Mouse (Mus musculus): ENCODE results near the gene Comt. TPM values are rescaled to one million over a fixed set of nuclear protein-coding genes. Genes with fewer than 3 reads are reported as not detected.

Gene Comt
- total and polyA plus RNA-seq, 2 experiments from 2014 or later = 88.9 to 102 TPM

DNA sequence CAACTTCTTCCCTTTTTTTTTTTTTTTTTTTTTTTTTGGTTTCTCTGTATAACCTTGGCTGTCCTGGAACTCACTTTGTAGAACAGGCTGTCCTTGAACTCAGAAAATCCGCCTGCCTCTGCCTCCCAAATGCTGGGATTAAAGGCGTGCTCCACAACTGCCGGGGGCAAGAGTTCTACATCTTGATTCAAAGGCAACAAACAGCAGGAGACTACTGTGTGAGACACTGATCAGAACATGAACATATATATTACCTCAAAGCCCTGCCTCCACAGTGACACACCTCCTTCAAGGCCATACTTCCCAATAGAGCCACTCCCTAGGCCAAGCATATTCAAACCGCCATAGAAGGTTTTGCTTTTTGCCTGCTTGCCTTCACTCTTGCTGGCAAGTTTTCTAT lies 53.0 kb downstream of the Comt start:
- ATAC-seq = no peak
- H3K9ac ChIP-seq (replicated peaks; ENCODE audit: low read length) = no peak overlapping the region
- TF ChIP-seq CTCF (IDR thresholded peaks at IDR 0.05; ENCODE audit: low read depth) = no peak
- no peak overlapping the region for H3K4me2 ChIP-seq (ENCODE audit: low read depth, low read length)
- H3K27me3 ChIP-seq (ENCODE audit: insufficient read depth, low read length) = no peaks in the 10 kb centered on the region
- 92% methylated on average over 4 of the region's 4 CpGs for WGBS
- no peak overlapping the region for H3K27ac ChIP-seq
- H3K36me3 ChIP-seq (ENCODE audit: insufficient read depth, low read length) = no peaks in the 10 kb centered on the region
- no peaks in the 10 kb centered on the region for H3K9me3 ChIP-seq (ENCODE audit: low read length)
- DNase-seq (ENCODE audit: low spot score) = no peak
- no peak overlapping the region for H3K4me3 ChIP-seq (ENCODE audit: low read length)
- H3K4me1 ChIP-seq (ENCODE audit: insufficient read depth, low read length) = no peaks in the 10 kb centered on the region

GRCm38 (mm10) chr16:18370197-18370596 lies 56.5 kb downstream of the Comt start:
- Histone ChIP-seq H3K36me3 (ENCODE audit: insufficient read depth, low read length) (no peaks in the 10 kb centered on the region), H3K9me3 (ENCODE audit: low read length) (no peaks in the 10 kb centered on the region), H3K9ac (replicated peaks; ENCODE audit: low read length) (no peak overlapping the region), H3K4me2 (ENCODE audit: low read depth, low read length) (no peak overlapping the region), H3K27ac (no peak overlapping the region), H3K4me3 (ENCODE audit: low read length) (no peak overlapping the region), H3K27me3 (ENCODE audit: insufficient read depth, low read length) (no peaks in the 10 kb centered on the region), H3K4me1 (ENCODE audit: insufficient read depth, low read length) (no peaks in the 10 kb centered on the region)
- 89% methylated on average over 3 of the region's 3 CpGs for WGBS
- DNase-seq (ENCODE audit: low spot score) (no peak), ATAC-seq (no peak)
- no peak for TF ChIP-seq CTCF (IDR thresholded peaks at IDR 0.05; ENCODE audit: low read depth)

GRCm38 (mm10) chr16:18366849-18367248 lies 59.8 kb downstream of the Comt start:
- DNase-seq (ENCODE audit: low spot score) = no peak
- 93% methylated on average over 4 of the region's 4 CpGs for WGBS
- Histone ChIP-seq H3K4me3 (ENCODE audit: low read length) (no peak overlapping the region), H3K27ac (no peak overlapping the region), H3K36me3 (ENCODE audit: insufficient read depth, low read length) (0 out of 2 replicates have a peak, but pooled peaks cover 5% of the 10 kb centered on the region), H3K4me1 (ENCODE audit: insufficient read depth, low read length) (no peaks in the 10 kb centered on the region), H3K9ac (replicated peaks; ENCODE audit: low read length) (no peak overlapping the region), H3K9me3 (ENCODE audit: low read length) (no peaks in the 10 kb centered on the region), H3K27me3 (ENCODE audit: insufficient read depth, low read length) (no peaks in the 10 kb centered on the region), H3K4me2 (ENCODE audit: low read depth, low read length) (no peak overlapping the region)
- ATAC-seq = no peak
- TF ChIP-seq CTCF (IDR thresholded peaks at IDR 0.05; ENCODE audit: low read depth) = no peak

DNA sequence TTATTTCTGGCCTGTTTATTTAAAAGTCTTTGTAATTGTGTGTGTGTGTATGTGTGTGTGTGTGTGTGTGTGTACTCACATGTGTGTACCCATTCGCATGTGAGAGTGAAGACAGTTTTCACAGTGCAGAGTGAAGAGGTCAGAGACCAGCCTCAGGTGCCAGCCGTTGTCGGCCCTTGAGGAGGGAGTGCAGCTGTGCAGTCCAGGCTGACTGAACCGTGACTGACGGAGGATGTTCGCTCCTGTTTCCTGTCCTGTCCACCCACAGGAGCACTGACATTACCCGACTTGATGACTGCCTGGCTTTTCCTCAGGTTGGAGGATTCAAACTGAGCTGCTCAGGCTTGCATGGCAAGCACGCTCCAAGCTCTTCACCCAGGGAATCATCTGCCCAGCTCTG lies 63.7 kb downstream of the Comt start:
- 81% methylated on average over 8 of the region's 8 CpGs for WGBS
- no peak for ATAC-seq

DNA sequence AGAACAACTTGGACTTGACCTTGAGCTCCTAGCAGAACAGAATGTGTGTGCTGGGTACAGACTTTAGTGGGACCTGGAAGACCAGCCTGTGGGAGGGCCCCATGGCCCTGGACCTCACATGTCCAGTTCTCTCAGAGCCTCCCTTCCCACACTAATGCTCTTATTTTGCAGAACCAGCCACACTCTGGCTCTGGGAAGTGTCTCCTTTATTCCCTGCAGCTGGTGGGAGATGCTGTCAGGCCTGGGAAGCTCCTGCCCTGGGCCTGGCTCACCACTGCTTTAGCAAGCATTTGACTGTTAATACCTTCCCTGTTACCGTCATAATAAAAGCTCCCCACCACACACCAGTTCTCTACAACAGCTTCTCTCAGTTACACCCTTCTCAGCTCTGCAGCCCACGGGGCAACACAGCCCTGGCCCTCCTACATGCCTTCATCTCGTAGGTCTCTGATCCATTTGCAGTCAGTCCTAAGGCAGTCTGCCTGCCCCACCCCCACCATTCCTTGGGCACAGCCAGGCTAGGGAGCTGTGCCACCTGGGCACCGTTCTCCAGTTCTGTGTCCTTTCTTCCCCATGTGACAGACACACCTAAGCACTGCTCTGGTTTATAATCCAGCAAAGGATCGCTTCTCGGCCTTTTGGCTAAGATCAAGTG lies 66.4 kb downstream of the Comt start:
- H3K9me3 ChIP-seq (ENCODE audit: low read length) = no peaks in the 10 kb centered on the region
- no peak overlapping the region for H3K27ac ChIP-seq
- ATAC-seq (peak; percentile 18; the same call in 1 of the 2 replicates), DNase-seq (ENCODE audit: low spot score) (no peak)
- 0 out of 2 replicates have a peak, but pooled peaks cover 5% of the 10 kb centered on the region for H3K36me3 ChIP-seq (ENCODE audit: insufficient read depth, low read length)
- TF ChIP-seq CTCF (IDR thresholded peaks at IDR 0.05; ENCODE audit: low read depth) = no peak
- H3K4me2 ChIP-seq (ENCODE audit: low read depth, low read length) = no peak overlapping the region
- H3K4me1 ChIP-seq (ENCODE audit: insufficient read depth, low read length) = no peaks in the 10 kb centered on the region
- H3K27me3 ChIP-seq (ENCODE audit: insufficient read depth, low read length) = no peaks in the 10 kb centered on the region
- no peak overlapping the region for H3K9ac ChIP-seq (replicated peaks; ENCODE audit: low read length)
- WGBS = 69% methylated on average over 6 of the region's 6 CpGs
- no peak overlapping the region for H3K4me3 ChIP-seq (ENCODE audit: low read length)

More for the DNA sequence above, 63.7 kb downstream of the Comt start:
- no peak for DNase-seq (ENCODE audit: low spot score)
- Histone ChIP-seq H3K4me1 (ENCODE audit: insufficient read depth, low read length) (no peaks in the 10 kb centered on the region), H3K4me2 (ENCODE audit: low read depth, low read length) (no peak overlapping the region), H3K9me3 (ENCODE audit: low read length) (no peaks in the 10 kb centered on the region), H3K4me3 (ENCODE audit: low read length) (no peak overlapping the region), H3K27ac (no peak overlapping the region), H3K36me3 (ENCODE audit: insufficient read depth, low read length) (0 out of 2 replicates have a peak, but pooled peaks cover 5% of the 10 kb centered on the region), H3K27me3 (ENCODE audit: insufficient read depth, low read length) (no peaks in the 10 kb centered on the region), H3K9ac (replicated peaks; ENCODE audit: low read length) (no peak overlapping the region)
- TF ChIP-seq CTCF (IDR thresholded peaks at IDR 0.05; ENCODE audit: low read depth) = no peak

DNA sequence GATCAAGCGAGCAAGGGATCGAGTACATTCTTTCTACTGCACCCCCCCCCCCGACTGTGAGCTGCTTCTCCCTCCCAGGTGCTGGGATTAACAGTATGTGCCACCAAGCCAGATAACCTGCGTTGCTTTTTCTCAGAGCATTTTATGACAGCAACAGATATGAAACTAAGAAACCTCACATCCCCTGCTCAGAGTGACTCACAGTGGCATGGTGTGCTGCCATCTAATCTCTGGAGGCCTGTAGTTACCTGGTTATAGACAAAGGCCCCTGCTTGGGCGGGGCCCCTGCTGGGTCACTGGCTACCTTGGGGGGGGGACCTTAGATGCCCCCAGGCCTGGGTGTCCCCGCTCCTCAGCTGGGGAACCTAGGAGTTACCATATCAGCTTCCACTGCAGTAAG lies 68.7 kb downstream of the Comt start:
- no peak overlapping the region for H3K4me3 ChIP-seq (ENCODE audit: low read length)
- H3K27me3 ChIP-seq (ENCODE audit: insufficient read depth, low read length) = no peaks in the 10 kb centered on the region
- no peak for TF ChIP-seq CTCF (IDR thresholded peaks at IDR 0.05; ENCODE audit: low read depth)
- no peak overlapping the region for H3K27ac ChIP-seq
- no peak for ATAC-seq
- no peak for DNase-seq (ENCODE audit: low spot score)
- 0 out of 2 replicates have a peak, but pooled peaks cover 2% of the 10 kb centered on the region for H3K36me3 ChIP-seq (ENCODE audit: insufficient read depth, low read length)
- H3K9ac ChIP-seq (replicated peaks; ENCODE audit: low read length) = no peak overlapping the region
- WGBS = 85% methylated on average over 6 of the region's 6 CpGs
- H3K4me1 ChIP-seq (ENCODE audit: insufficient read depth, low read length) = no peaks in the 10 kb centered on the region
- H3K4me2 ChIP-seq (ENCODE audit: low read depth, low read length) = no peak overlapping the region
- H3K9me3 ChIP-seq (ENCODE audit: low read length) = no peaks in the 10 kb centered on the region

DNA sequence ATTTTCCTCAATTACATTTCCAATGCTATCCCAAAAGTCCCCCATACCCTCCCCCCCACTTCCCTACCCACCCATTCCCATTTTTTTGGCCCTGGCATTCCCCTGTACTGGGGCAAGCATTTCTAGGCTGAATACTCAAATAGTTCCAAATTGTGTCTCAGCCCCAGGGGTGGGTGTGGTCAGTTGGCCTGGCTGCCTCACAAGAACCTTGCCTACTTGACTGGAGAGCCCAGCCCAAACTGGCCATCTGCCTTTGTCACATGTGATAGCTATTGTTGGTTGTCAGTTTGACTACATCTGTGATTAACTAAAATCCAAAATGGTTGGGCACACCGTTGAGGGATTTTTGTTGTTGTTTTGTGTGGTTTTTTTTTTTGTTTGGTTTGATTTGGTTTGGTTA lies 69.7 kb downstream of the Comt start:
- Histone ChIP-seq H3K27me3 (ENCODE audit: insufficient read depth, low read length) (no peaks in the 10 kb centered on the region), H3K27ac (no peak overlapping the region), H3K36me3 (ENCODE audit: insufficient read depth, low read length) (no peaks in the 10 kb centered on the region), H3K4me1 (ENCODE audit: insufficient read depth, low read length) (no peaks in the 10 kb centered on the region), H3K9me3 (ENCODE audit: low read length) (no peaks in the 10 kb centered on the region), H3K9ac (replicated peaks; ENCODE audit: low read length) (no peak overlapping the region), H3K4me3 (ENCODE audit: low read length) (no peak overlapping the region), H3K4me2 (ENCODE audit: low read depth, low read length) (no peak overlapping the region)
- ATAC-seq (no peak), DNase-seq (ENCODE audit: low spot score) (no peak)
- TF ChIP-seq CTCF (IDR thresholded peaks at IDR 0.05; ENCODE audit: low read depth) = no peak
- 75% methylated on average over 1 of the region's 1 CpGs for WGBS

Small RNA genes within 50 kb of the gene (microRNA-seq; reads per million reads assigned to microRNA genes)
- 0 reads per million in 2 experiments for gene Gm26219

Other genes with a start within 250 kb of the Comt start
- gene Ccdc188, start 209.0 kb downstream of the Comt start, total RNA-seq (2014; rRNA removed) = not detected in 2 replicates
- not detected in 2 replicates for gene Ccdc188, start 209.0 kb downstream of the Comt start, polyA plus RNA-seq (2015; fragmentation: Nextera tagmentation; extraction: Ambion mirVana)
- gene Zdhhc8, start 191.7 kb downstream of the Comt start, total RNA-seq (2014; rRNA removed) = 32.0 and 34.0 TPM in 2 replicates
- 13.3 and 14.5 TPM in 2 replicates for gene Zdhhc8, start 191.7 kb downstream of the Comt start, polyA plus RNA-seq (2015; fragmentation: Nextera tagmentation; extraction: Ambion mirVana)
- 61.4 and 65.1 TPM in 2 replicates for gene Trmt2a, start 178.2 kb downstream of the Comt start, total RNA-seq (2014; rRNA removed)
- gene Trmt2a, start 178.2 kb downstream of the Comt start, polyA plus RNA-seq (2015; fragmentation: Nextera tagmentation; extraction: Ambion mirVana) = 60.9 and 67.8 TPM in 2 replicates
- 110 and 127 TPM in 2 replicates for gene Ranbp1, start 178.1 kb downstream of the Comt start, total RNA-seq (2014; rRNA removed)
- 426 and 453 TPM in 2 replicates for gene Ranbp1, start 178.1 kb downstream of the Comt start, polyA plus RNA-seq (2015; fragmentation: Nextera tagmentation; extraction: Ambion mirVana)
- not detected in 2 replicates for gene Gm49776, start 168.5 kb downstream of the Comt start, total RNA-seq (2014; rRNA removed)
- gene Gm49776, start 168.5 kb downstream of the Comt start, polyA plus RNA-seq (2015; fragmentation: Nextera tagmentation; extraction: Ambion mirVana) = 1.1 and 3.1 TPM in 2 replicates
- gene Dgcr8, start 137.6 kb downstream of the Comt start, total RNA-seq (2014; rRNA removed) = 39.9 and 43.4 TPM in 2 replicates
- gene Dgcr8, start 137.6 kb downstream of the Comt start, polyA plus RNA-seq (2015; fragmentation: Nextera tagmentation; extraction: Ambion mirVana) = 19.1 and 20.8 TPM in 2 replicates
- 43.5 and 63.3 TPM in 2 replicates for gene Tango2, start 78.7 kb downstream of the Comt start, total RNA-seq (2014; rRNA removed)
- gene Tango2, start 78.7 kb downstream of the Comt start, polyA plus RNA-seq (2015; fragmentation: Nextera tagmentation; extraction: Ambion mirVana) = 95.6 and 99.2 TPM in 2 replicates
- gene Arvcf, start 78.7 kb downstream of the Comt start, total RNA-seq (2014; rRNA removed) = 168 and 180 TPM in 2 replicates
- gene Arvcf, start 78.7 kb downstream of the Comt start, polyA plus RNA-seq (2015; fragmentation: Nextera tagmentation; extraction: Ambion mirVana) = 46.3 and 48.9 TPM in 2 replicates
- 17.9 and 23.1 TPM in 2 replicates for gene Txnrd2, start 468 bp downstream of the Comt start, total RNA-seq (2014; rRNA removed)
- 37.6 and 41.8 TPM in 2 replicates for gene Txnrd2, start 468 bp downstream of the Comt start, polyA plus RNA-seq (2015; fragmentation: Nextera tagmentation; extraction: Ambion mirVana)
- 9.6 and 10.5 TPM in 2 replicates for gene Gnb1l, start 71.9 kb upstream of the Comt start, total RNA-seq (2014; rRNA removed)
- gene Gnb1l, start 71.9 kb upstream of the Comt start, polyA plus RNA-seq (2015; fragmentation: Nextera tagmentation; extraction: Ambion mirVana) = 16.9 and 18.0 TPM in 2 replicates
- 11.0 and 12.4 TPM in 2 replicates for gene Rtl10, start 72.0 kb upstream of the Comt start, total RNA-seq (2014; rRNA removed)
- gene Rtl10, start 72.0 kb upstream of the Comt start, polyA plus RNA-seq (2015; fragmentation: Nextera tagmentation; extraction: Ambion mirVana) = 2.5 and 2.7 TPM in 2 replicates
- 0.37 and 4.0 TPM in 2 replicates for gene Tbx1, start 163.8 kb upstream of the Comt start, total RNA-seq (2014; rRNA removed)
- 0.51 and 0.92 TPM in 2 replicates for gene Tbx1, start 163.8 kb upstream of the Comt start, polyA plus RNA-seq (2015; fragmentation: Nextera tagmentation; extraction: Ambion mirVana)
- gene Gp1bb, start 195.6 kb upstream of the Comt start, total RNA-seq (2014; rRNA removed) = 29.3 and 30.8 TPM in 2 replicates
- gene Gp1bb, start 195.6 kb upstream of the Comt start, polyA plus RNA-seq (2015; fragmentation: Nextera tagmentation; extraction: Ambion mirVana) = 7.6 and 10.1 TPM in 2 replicates
- gene Gm49601, start 199.6 kb upstream of the Comt start, total RNA-seq (2014; rRNA removed) = 23.8 and 24.0 TPM in 2 replicates
- gene Gm49601, start 199.6 kb upstream of the Comt start, polyA plus RNA-seq (2015; fragmentation: Nextera tagmentation; extraction: Ambion mirVana) = 3.1 and 4.0 TPM in 2 replicates
- gene Sept5, start 203.1 kb upstream of the Comt start, total RNA-seq (2014; rRNA removed) = 286 and 335 TPM in 2 replicates
- gene Sept5, start 203.1 kb upstream of the Comt start, polyA plus RNA-seq (2015; fragmentation: Nextera tagmentation; extraction: Ambion mirVana) = 186 and 195 TPM in 2 replicates